Mouse (Mus musculus): ENCODE data around the gene Nono.
A peak's percentile ranks its signal among the peaks of the same experiment; 100 is the strongest.

Gene Nono

DNA sequence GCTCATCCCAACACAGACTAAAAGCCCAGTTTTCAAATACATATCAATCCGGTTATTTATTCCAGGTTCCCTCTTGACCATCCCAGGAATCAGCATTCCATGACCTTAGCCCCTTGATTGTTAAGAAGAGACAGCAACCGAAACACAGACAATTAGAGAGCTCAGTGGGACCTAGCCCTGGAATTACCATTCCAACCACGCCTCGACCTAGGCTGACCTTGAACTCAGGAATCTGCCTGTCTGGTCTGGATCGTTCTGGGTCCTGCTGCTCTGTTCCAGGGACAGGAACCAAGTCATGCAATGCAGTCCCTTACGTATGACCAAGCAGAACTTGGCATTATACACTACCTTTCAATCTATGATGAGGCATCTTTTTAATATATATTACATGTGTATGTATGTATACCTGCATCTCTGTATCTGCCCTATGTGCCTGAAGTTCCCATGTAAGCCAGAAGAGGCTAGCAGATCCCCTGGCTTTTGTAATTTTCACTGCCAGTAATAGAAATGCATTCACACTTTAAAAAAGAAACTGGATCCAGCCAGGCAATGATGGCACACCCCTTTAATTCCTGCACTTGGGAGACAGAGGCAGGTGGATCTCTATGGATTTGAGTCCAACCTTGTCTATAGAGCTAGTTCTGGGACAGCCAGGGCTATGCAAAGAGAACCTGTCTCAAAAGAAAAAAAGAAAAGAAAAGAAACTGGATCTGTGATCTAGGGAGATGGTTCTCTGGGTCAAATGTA, 52.7 kb downstream of the Nono start:
- no peak for ATAC-seq (ENCODE audit: low TSS enrichment)

DNA sequence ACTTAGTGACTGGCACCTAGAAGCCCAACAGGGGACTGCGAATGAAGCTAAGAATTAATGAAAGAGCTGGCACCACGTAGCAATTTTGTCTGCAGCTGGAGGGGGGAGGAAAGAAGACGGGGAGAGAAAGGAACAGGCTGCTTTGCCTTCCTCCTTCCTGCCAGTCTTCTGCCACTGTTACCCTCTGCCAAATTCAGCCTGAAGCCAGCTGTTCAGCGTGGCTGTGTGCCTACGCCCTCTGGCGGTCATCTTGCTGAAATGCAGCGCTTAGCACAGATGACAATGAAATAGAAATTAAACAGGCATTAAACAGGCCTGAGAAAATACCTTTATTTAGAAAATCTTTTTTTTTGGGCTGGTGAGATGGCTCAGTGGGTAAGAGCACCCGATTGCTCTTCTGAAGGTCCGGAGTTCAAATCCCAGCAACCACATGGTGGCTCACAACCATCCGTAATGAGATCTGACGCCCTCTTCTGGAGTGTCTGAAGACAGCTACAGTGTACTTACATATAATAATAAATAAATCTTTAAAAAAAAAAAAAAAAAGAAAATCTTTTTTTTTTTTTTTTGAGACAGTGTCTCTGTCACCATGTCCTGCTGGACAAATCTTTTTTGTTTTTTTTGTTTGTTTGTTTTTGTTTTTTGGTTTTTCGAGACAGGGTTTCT, 57.5 kb downstream of the Nono start:
- peak; percentile 91 for ATAC-seq (ENCODE audit: low TSS enrichment)

All from frontal cortex, adult (tissue).